Mouse (Mus musculus): ENCODE results near the gene Acaca. TPM values are rescaled to one million over a fixed set of nuclear protein-coding genes. Genes with fewer than 3 reads are reported as not detected.

Gene Acaca
- polyA plus RNA-seq (2017; shearing (Covaris generic)): 1 to 10 TPM; 5.6 to 7.1 TPM

DNA sequence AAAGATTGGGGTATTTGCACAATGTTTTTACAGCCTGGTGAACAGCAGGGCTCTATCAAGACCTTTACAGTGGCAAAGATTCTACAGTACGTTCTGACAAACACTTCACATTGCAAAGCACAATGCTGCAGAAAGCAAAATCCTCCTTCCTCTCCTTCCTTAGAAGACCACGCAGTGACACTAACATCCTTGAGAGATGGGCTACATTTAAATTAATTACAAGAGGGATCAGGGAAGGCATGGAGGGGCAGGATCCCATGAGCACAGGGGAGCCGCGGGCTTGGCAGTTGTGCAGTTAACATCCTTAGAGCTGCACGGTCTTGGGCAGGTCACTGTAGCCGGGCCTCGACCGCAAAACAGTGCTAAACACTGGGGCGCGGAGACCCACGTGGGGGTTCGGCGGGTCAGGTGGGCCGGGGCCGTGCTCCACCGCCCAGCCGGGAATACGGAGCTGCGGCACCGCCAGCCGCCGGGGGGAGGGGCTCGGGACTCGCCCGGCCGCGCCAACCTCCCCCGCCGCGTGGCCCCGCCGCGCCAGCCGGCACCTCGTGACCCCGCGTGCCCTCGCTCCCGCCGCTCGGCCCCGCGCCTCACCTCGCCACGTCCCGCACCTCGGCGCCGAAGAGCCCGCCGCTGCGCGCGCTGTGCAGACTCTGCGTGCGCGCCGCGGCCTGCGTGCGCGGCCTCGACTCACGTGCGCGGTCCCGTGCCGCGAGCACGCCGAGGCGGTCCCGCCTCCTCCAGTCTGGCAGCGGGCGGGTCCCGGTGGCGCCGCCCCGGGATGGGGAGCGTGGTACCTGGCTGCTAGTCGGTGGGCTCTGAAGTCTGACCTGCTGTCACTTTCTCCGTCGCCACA, at the start of gene Acaca, which contains the start of gene Tada2a:
Acaca (plus strand) TSS at position 730 of the 856 bp plus-strand sequence.
Tada2a (minus strand) TSS at position 658 of the 856 bp plus-strand sequence.

DNA sequence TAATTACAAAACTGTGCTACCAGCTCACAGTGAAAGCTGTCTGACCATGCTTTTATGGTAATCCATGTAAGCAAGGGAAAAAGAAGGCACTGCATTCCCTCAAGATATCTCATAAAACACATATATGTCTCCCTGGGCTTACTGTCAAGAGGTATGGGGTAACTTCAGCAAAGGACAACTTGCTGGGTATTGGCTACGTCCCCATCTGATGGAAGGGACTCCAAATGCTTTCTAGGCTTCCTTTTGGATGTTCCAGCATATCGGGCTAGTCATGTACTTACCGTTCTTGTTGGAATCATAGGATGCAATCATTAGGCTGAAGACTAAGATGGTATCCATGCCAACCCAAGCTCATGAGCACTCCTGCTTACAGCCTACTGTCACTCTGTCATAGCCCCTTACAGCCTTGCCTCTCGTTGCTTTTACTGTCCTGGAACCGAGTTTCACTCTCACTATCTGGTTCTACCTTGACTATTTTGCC, 37.6 kb downstream of the Acaca start, which contains the start of gene Gm11437:
Gm11437 (minus strand) TSS at position 431 of the 481 bp plus-strand sequence.

Other genes starting within 250 kb of the Acaca start
- gene Ddx52, start 187.6 kb upstream of the Acaca start, polyA plus RNA-seq (2017; shearing (Covaris generic)): 10 to 100 TPM; 59.8 to 63.5 TPM
- gene Synrg, start 165.2 kb upstream of the Acaca start, polyA plus RNA-seq (2017; shearing (Covaris generic)): 10 to 100 TPM; 26.2 to 32.1 TPM
- 10 to 100 TPM in 1 of 2 experiments, 1 to 10 TPM in 1; 7.3 to 16.1 TPM for gene Dusp14, start 60.4 kb upstream of the Acaca start, polyA plus RNA-seq (2017; shearing (Covaris generic))
- 1 to 10 TPM; 8.5 to 9.0 TPM for gene Tada2a, start 72 bp upstream of the Acaca start, polyA plus RNA-seq (2017; shearing (Covaris generic))
- gene Gm11437, start 37.8 kb downstream of the Acaca start, polyA plus RNA-seq (2017; shearing (Covaris generic)): not detected

All from activated CD4-positive, CD25-positive, alpha-beta regulatory T cell (primary cell).